Comparison of ENCODE assay signal across 8 mouse cellular contexts in genomic region chr4:149979819-149980308, GRCm38 (mm10). TPM values are rescaled to one million over a fixed set of nuclear protein-coding genes. Genes with fewer than 3 reads are reported as not detected.
DNase-seq lines count a peak whose midpoint lies in the region; ATAC-seq and TF ChIP-seq lines count a peak whose summit lies in the region.

No protein-coding gene starts in this region.

- 4% methylated on average over 12 of the region's 12 CpGs for WGBS in embryonic facial prominence, embryonic 11.5 days
- 6% methylated on average over 12 of the region's 12 CpGs for WGBS in heart, adult 2 months
- 5% methylated on average over 12 of the region's 12 CpGs for whole genome bisulfite sequencing in kidney, adult 2 months
- WGBS in limb, embryonic 12.5 days, result 5% methylated on average over 12 of the region's 12 CpGs
- WGBS in midbrain, embryonic 15.5 days, result 3% methylated on average over 12 of the region's 12 CpGs

- H3K79me2 ChIP-seq in heart, adult 2 months (replicated peaks; ENCODE audit: control insufficient read depth, insufficient read depth, low read length), result no peaks in the 10 kb centered on the region

- TF ChIP-seq EP300 in heart, adult 2 months (IDR thresholded peaks at IDR 0.05; ENCODE audit: insufficient read depth, low read depth, low read length), result 0 out of 2 replicates have a peak, but pooled peaks have one; percentile 78

- H3K4me2 ChIP-seq in embryonic facial prominence, embryonic 11.5 days (ENCODE audit: low read depth, low read length), result peak overlapping the region; percentile 43
- peak overlapping the region; percentile 53 for H3K4me2 ChIP-seq in limb, embryonic 12.5 days
- H3K4me2 ChIP-seq in midbrain, embryonic 15.5 days, result peak overlapping the region; percentile 42

- ATAC-seq in embryonic facial prominence, embryonic 11.5 days (replicated peaks; ENCODE audit: insufficient number of reproducible peaks, low FRiP score, low TSS enrichment, low read depth), result 0 out of 2 replicates have a peak, but pooled peaks have one; percentile 47
- peak; percentile 62 for ATAC-seq in limb, embryonic 12.5 days (ENCODE audit: insufficient number of reproducible peaks, insufficient read depth, low FRiP score, low TSS enrichment, low read depth)
- ATAC-seq in midbrain, embryonic 15.5 days (replicated peaks), result peak; percentile 57; the same call in 1 of the 2 replicates

- no peak overlapping the region for H3K4me3 ChIP-seq in embryonic facial prominence, embryonic 11.5 days (ENCODE audit: low read depth, low read length)
- no peak overlapping the region for H3K4me3 ChIP-seq in heart, adult 2 months
- no peak overlapping the region for H3K4me3 ChIP-seq in kidney, adult 2 months (ENCODE audit: insufficient read depth, low read depth, low read length)
- peak overlapping the region; percentile 15; the same call in 1 of the 2 replicates for H3K4me3 ChIP-seq in limb, embryonic 12.5 days (replicated peaks)
- H3K4me3 ChIP-seq in midbrain, embryonic 15.5 days, result 0 out of 2 replicates have a peak overlapping the region, but pooled peaks have one; percentile 17

- no peaks in the 10 kb centered on the region for H3K27me3 ChIP-seq in embryonic facial prominence, embryonic 11.5 days (ENCODE audit: control insufficient read depth, insufficient read depth, low read length)
- no peaks in the 10 kb centered on the region for H3K27me3 ChIP-seq in heart, adult 2 months (ENCODE audit: control insufficient read depth, insufficient read depth, low read length)
- no peaks in the 10 kb centered on the region for H3K27me3 ChIP-seq in kidney, adult 2 months (replicated peaks; ENCODE audit: control insufficient read depth, insufficient read depth, low read length)
- H3K27me3 ChIP-seq in limb, embryonic 12.5 days, result no peaks in the 10 kb centered on the region
- 0 out of 2 replicates have a peak, but pooled peaks cover 5% of the 10 kb centered on the region for H3K27me3 ChIP-seq in midbrain, embryonic 15.5 days (replicated peaks)

- DNase-seq in 3T3-L1 (ENCODE audit: low read depth, low spot score), result peak; percentile 96
- peak; percentile 79 for DNase-seq in adrenal gland, postnatal 25 days
- peak; percentile 92 for DNase-seq in embryonic facial prominence, embryonic 11.5 days (ENCODE audit: low spot score)
- peak; percentile 78 to 85 for DNase-seq in heart, adult 2 months
- peak; percentile 89 for DNase-seq in kidney, adult 2 months
- peak; percentile 68 to 84 for DNase-seq in spleen, postnatal 10 days (ENCODE audit: low spot score in 2 of 2)

- intact Hi-C loops in heart, adult 2 months (cut with DNase I), result loop anchor here (1.0 to 5.0 kb wide), 2 partner anchors 174 to 228 kb away; no protein-coding TSS in a partner anchor

- no peaks in the 10 kb centered on the region; the same call in 1 of the 2 replicates for H3K4me1 ChIP-seq in embryonic facial prominence, embryonic 11.5 days (ENCODE audit: control insufficient read depth, insufficient read depth, low read length)
- peaks cover 11% of the 10 kb centered on the region for H3K4me1 ChIP-seq in heart, adult 2 months (ENCODE audit: control insufficient read depth, insufficient read depth, low read length)
- H3K4me1 ChIP-seq in kidney, adult 2 months (ENCODE audit: control insufficient read depth, insufficient read depth, low read length), result peaks cover 11% of the 10 kb centered on the region; the same call in 1 of the 2 replicates
- peaks cover 33% of the 10 kb centered on the region for H3K4me1 ChIP-seq in limb, embryonic 12.5 days (replicated peaks)
- peaks cover 13% of the 10 kb centered on the region for H3K4me1 ChIP-seq in midbrain, embryonic 15.5 days

- TF ChIP-seq POLR2A in heart, adult 2 months (IDR thresholded peaks at IDR 0.05; ENCODE audit: insufficient read depth, low read depth, low read length), result no peak
- TF ChIP-seq POLR2A in kidney, adult 2 months (IDR thresholded peaks at IDR 0.05; ENCODE audit: low read depth, low read length), result no peak

- H3K9ac ChIP-seq in embryonic facial prominence, embryonic 11.5 days (replicated peaks; ENCODE audit: low read length), result peak overlapping the region; percentile 54; the same call in 1 of the 2 replicates
- H3K9ac ChIP-seq in heart, adult 2 months (ENCODE audit: low read depth, low read length), result no peak overlapping the region
- no peak overlapping the region; the same call in 1 of the 2 replicates for H3K9ac ChIP-seq in limb, embryonic 12.5 days (replicated peaks)
- no peak overlapping the region for H3K9ac ChIP-seq in midbrain, embryonic 15.5 days

- no peak overlapping the region for H3K27ac ChIP-seq in embryonic facial prominence, embryonic 11.5 days (replicated peaks; ENCODE audit: low read depth, low read length)
- no peak overlapping the region for H3K27ac ChIP-seq in heart, adult 2 months
- H3K27ac ChIP-seq in kidney, adult 2 months (ENCODE audit: insufficient read depth, low read depth, low read length), result no peak overlapping the region
- H3K27ac ChIP-seq in limb, embryonic 12.5 days, result peak overlapping the region; percentile 73; the same call in 1 of the 2 replicates
- H3K27ac ChIP-seq in midbrain, embryonic 15.5 days, result 0 out of 2 replicates have a peak overlapping the region, but pooled peaks have one; percentile 13

- no peaks in the 10 kb centered on the region for H3K9me3 ChIP-seq in embryonic facial prominence, embryonic 11.5 days (replicated peaks; ENCODE audit: control insufficient read depth, low read length)
- H3K9me3 ChIP-seq in limb, embryonic 12.5 days, result no peaks in the 10 kb centered on the region
- H3K9me3 ChIP-seq in midbrain, embryonic 15.5 days, result no peaks in the 10 kb centered on the region

- H3K36me3 ChIP-seq in embryonic facial prominence, embryonic 11.5 days (replicated peaks; ENCODE audit: control insufficient read depth, insufficient read depth, low read depth, low read length), result no peaks in the 10 kb centered on the region
- no peaks in the 10 kb centered on the region for H3K36me3 ChIP-seq in heart, adult 2 months (ENCODE audit: control insufficient read depth, insufficient read depth, low read length)
- H3K36me3 ChIP-seq in kidney, adult 2 months (ENCODE audit: control insufficient read depth, insufficient read depth, low read length), result peaks cover 7% of the 10 kb centered on the region; the same call in 1 of the 2 replicates
- H3K36me3 ChIP-seq in limb, embryonic 12.5 days, result peaks cover 15% of the 10 kb centered on the region
- no peaks in the 10 kb centered on the region for H3K36me3 ChIP-seq in midbrain, embryonic 15.5 days (replicated peaks)

- TF ChIP-seq CTCF in heart, adult 2 months (IDR thresholded peaks at IDR 0.05), result no peak
- peak; percentile 89 for TF ChIP-seq CTCF in kidney, adult 2 months (conservative IDR thresholded peaks at IDR 0.05; ENCODE audit: insufficient read depth, insufficient read length, low read depth, low read length)

RNA-seq across cellular contexts. Expression of gene Spsb1, which starts 25.0 kb away (rescaled TPM):
- 23.7 and 25.6 TPM in 2 replicates for total RNA-seq in adrenal gland, postnatal 25 days (2021)
- polyA plus RNA-seq in embryonic facial prominence, embryonic 11.5 days (2014; fragmentation: Nextera tagmentation; extraction: Ambion mirVana), result 16.7 and 18.8 TPM in 2 replicates
- 10 to 100 TPM; 28.3 to 35.3 TPM for total RNA-seq in heart, adult 2 months (2021)
- 32.2 and 38.7 TPM in 2 replicates for polyA plus RNA-seq in heart, adult 2 months (2012; rRNA removed)
- polyA plus RNA-seq in kidney, adult 2 months (2012; rRNA removed), result 6.5 and 6.7 TPM in 2 replicates
- polyA plus RNA-seq in limb, embryonic 12.5 days (2016; fragmentation: Nextera tagmentation; extraction: Ambion mirVana), result 17.7 and 19.1 TPM in 2 replicates
- 4.8 and 5.2 TPM in 2 replicates for polyA plus RNA-seq in midbrain, embryonic 15.5 days (2015; fragmentation: Nextera tagmentation; extraction: Ambion mirVana)

RNA-seq across cellular contexts. Expression of gene H6pd, which starts 29.0 kb away (rescaled TPM):
- total RNA-seq in adrenal gland, postnatal 25 days (2021), result 127 and 149 TPM in 2 replicates
- 3.2 and 3.9 TPM in 2 replicates for polyA plus RNA-seq in embryonic facial prominence, embryonic 11.5 days (2014; fragmentation: Nextera tagmentation; extraction: Ambion mirVana)
- total RNA-seq in heart, adult 2 months (2021), result 10 to 100 TPM; 39.0 to 44.2 TPM
- polyA plus RNA-seq in heart, adult 2 months (2012; rRNA removed), result 27.4 and 29.5 TPM in 2 replicates
- polyA plus RNA-seq in kidney, adult 2 months (2012; rRNA removed), result 137 and 161 TPM in 2 replicates
- polyA plus RNA-seq in limb, embryonic 12.5 days (2016; fragmentation: Nextera tagmentation; extraction: Ambion mirVana), result 7.0 and 10.0 TPM in 2 replicates
- polyA plus RNA-seq in midbrain, embryonic 15.5 days (2015; fragmentation: Nextera tagmentation; extraction: Ambion mirVana), result 2.5 and 3.1 TPM in 2 replicates

Comparison
In these comparisons a context has a peak if more than half of its experiments do, and no peak if none do; other contexts are left out.
1. H3K27ac ChIP-seq: peak in limb, embryonic 12.5 days (single experiment) and midbrain, embryonic 15.5 days (single experiment); none in embryonic facial prominence, embryonic 11.5 days (single experiment), heart, adult 2 months (single experiment) and kidney, adult 2 months (single experiment).
2. H3K4me3 ChIP-seq: peak in limb, embryonic 12.5 days (single experiment) and midbrain, embryonic 15.5 days (single experiment); none in embryonic facial prominence, embryonic 11.5 days (single experiment), heart, adult 2 months (single experiment) and kidney, adult 2 months (single experiment).
3. Peak in every context shown above with its lines, with median percentiles within 50 percentile points of each other: DNase-seq, ATAC-seq and H3K4me2 ChIP-seq.